Mouse (Mus musculus): ENCODE results near the gene Atp8b2.

GRCm38 (mm10) chr3:89897204-89897796 is 66.0 kb downstream of the Atp8b2 start:
- no peak for TF ChIP-seq POLR2A (IDR thresholded peaks at IDR 0.05; ENCODE audit: insufficient read depth, low read length)
- TF ChIP-seq CTCF (IDR thresholded peaks at IDR 0.05; ENCODE audit: low read depth, low read length), result no peak
